Mouse (Mus musculus) embryonic facial prominence, embryonic 11.5 days (tissue): ENCODE results near the gene Gm2022. TPM values are rescaled to one million over a fixed set of nuclear protein-coding genes. Genes with fewer than 3 reads are reported as not detected.
"Not testable (repeated sequence)": the region's sequence is repeated elsewhere in the genome, so short reads cannot be mapped to it uniquely, and the experiment has no call there.

Experiments
- ATAC-seq: fragments of 200-750 bp; cut with Nextera tagmentation; replicated peaks from 2 replicates; pipeline ENCODE4 v1.8.0; 2017; ENCODE audit warnings: low read depth; ENCODE audit not compliant: insufficient number of reproducible peaks, low FRiP score, low TSS enrichment
- DNase-seq: peaks from one replicate; pipeline ENCODE4 v3.0.0-alpha.2; 2015; ENCODE audit warnings: low spot score
- H3K27ac ChIP-seq: fragments of 300-500 bp; sonication (generic); replicated peaks from 2 replicates; pipeline ENCODE4 v1.5.1; 2014; ENCODE audit warnings: mild to moderate bottlenecking, low read depth, low read length, control low read depth
- H3K27me3 ChIP-seq: fragments of 300-500 bp; sonication (generic); 2 replicates; pipeline ENCODE4 v1.6.1; 2014; ENCODE audit warnings: mild to moderate bottlenecking, low read length, moderate library complexity, mixed read lengths; ENCODE audit not compliant: control insufficient read depth, insufficient read depth
- H3K36me3 ChIP-seq: fragments of 300-500 bp; sonication (generic); replicated peaks from 2 replicates; pipeline ENCODE4 v1.6.1; 2014; ENCODE audit warnings: low read depth, mild to moderate bottlenecking, low read length, moderate library complexity, mixed read lengths; ENCODE audit not compliant: control insufficient read depth, insufficient read depth
- H3K4me1 ChIP-seq: fragments of 300-500 bp; sonication (generic); 2 replicates; pipeline ENCODE4 v1.6.1; 2014; ENCODE audit warnings: low read length, mixed read lengths; ENCODE audit not compliant: control insufficient read depth, insufficient read depth
- H3K4me2 ChIP-seq: fragments of 300-500 bp; sonication (generic); 2 replicates; pipeline ENCODE4 v1.6.1; 2014; ENCODE audit warnings: low read depth, mild to moderate bottlenecking, control low read depth, low read length, moderate library complexity
- H3K4me3 ChIP-seq: fragments of 300-500 bp; sonication (generic); 2 replicates; pipeline ENCODE4 v1.5.1; 2014; ENCODE audit warnings: low read depth, low read length, control low read depth
- H3K9ac ChIP-seq: fragments of 300-500 bp; sonication (generic); replicated peaks from 2 replicates; pipeline ENCODE4 v1.6.1; 2014; ENCODE audit warnings: mild to moderate bottlenecking, control low read depth, low read length
- H3K9me3 ChIP-seq: fragments of 300-500 bp; sonication (generic); replicated peaks from 2 replicates; pipeline ENCODE4 v1.6.1; 2016; ENCODE audit warnings: mild to moderate bottlenecking, low read length, inconsistent platforms, mixed read lengths; ENCODE audit not compliant: control insufficient read depth
- WGBS: fragments of 180-500 bp; shearing (Covaris S2); extraction: QIAGEN DNeasy Blood & Tissue Kit; methylation state at CpG from one replicate; pipeline ENCODE4 v1.1.7; 2014; 5-methylcytosine and 5-hydroxymethylcytosine counted together
- polyA plus RNA-seq: library from polyadenylated mRNA; unstranded; fragments of >200 nt; fragmentation: Nextera tagmentation; extraction: Ambion mirVana; gene quantifications from 2 replicates; pipeline ENCODE4 v1.2.1, GENCODE M21; 2014

Gm2022 gene
- polyA plus RNA-seq = not detected in 2 replicates

DNA sequence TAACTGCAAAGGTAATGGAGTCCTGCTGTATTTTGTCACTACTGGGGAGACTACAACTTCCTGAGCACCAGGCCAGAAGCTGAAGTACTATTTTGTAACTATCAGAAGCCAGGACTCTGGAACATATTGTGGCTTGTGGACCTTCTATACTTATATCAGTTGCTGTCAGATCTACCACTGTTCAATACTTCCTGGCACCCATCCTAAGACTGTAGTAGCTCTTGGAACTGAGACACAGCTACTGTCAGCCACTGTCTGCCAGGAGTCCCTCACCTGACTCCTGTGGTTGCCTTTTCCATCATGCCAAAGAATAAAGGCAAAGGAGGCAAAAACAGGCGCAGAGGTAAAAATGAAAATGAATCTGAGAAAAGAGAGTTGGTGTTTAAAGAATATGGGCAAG is at the start of gene Gm2022:
Gene Gm2022 (plus strand): TSS at position 301 of the 400 bp plus-strand sequence.
- ATAC-seq, DNase-seq, H3K9ac ChIP-seq, H3K36me3 ChIP-seq, H3K4me2 ChIP-seq, H3K9me3 ChIP-seq, H3K4me1 ChIP-seq, H3K4me3 ChIP-seq, H3K27me3 ChIP-seq, H3K27ac ChIP-seq: not testable (repeated sequence)
- WGBS = 71% methylated on average over 1 of the region's 1 CpGs

DNA sequence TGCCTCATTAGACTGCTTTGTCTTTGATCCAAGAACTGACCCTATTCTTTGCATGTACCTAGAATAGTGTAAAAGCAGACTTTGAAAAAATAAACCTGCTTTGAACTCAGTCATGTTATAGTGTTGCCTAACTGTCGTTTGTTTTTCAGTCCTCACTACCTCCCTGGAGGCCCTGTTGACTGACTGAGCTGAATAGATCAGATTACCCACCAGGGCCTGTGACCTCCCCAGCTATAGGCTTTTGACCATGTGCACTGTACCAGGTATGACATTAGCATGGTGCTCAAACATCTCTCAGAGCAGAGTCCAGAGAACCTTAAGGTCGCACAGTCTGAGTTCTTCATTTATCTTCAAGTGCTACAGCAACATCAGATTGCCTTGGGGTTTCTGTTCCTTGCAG is 44.5 kb upstream of the Gm2022 start:
- not testable (repeated sequence) for H3K9me3 ChIP-seq, H3K4me1 ChIP-seq, H3K27me3 ChIP-seq, H3K9ac ChIP-seq, ATAC-seq, H3K4me2 ChIP-seq, DNase-seq, H3K4me3 ChIP-seq, H3K36me3 ChIP-seq, H3K27ac ChIP-seq
- no CpG with 5 or more reads among the region's 2 CpGs for WGBS

DNA sequence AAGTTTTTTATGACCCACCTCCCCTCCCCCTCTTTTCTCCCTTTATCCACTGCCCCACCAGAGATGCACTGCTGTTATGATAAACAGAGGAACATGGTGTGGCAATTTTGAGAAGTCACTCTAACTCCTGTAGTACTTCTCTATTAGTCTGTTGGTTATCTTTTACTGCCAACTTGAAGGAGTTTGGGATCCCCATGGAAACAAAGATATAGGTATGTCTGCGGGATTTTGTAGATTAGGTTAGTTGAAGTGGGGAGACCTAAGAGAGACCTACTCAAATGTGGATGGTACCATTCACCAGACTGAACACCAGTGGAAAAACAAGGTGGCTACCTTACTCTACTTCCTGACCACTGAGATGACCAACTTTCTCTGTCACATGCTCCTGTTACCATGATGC is 39.1 kb upstream of the Gm2022 start:
- H3K9me3 ChIP-seq, H3K27ac ChIP-seq, DNase-seq, H3K4me2 ChIP-seq, H3K4me1 ChIP-seq, ATAC-seq, H3K9ac ChIP-seq, H3K27me3 ChIP-seq, H3K4me3 ChIP-seq, H3K36me3 ChIP-seq: not testable (repeated sequence)
- WGBS = 76% methylated on average over 1 of the region's 1 CpGs

DNA sequence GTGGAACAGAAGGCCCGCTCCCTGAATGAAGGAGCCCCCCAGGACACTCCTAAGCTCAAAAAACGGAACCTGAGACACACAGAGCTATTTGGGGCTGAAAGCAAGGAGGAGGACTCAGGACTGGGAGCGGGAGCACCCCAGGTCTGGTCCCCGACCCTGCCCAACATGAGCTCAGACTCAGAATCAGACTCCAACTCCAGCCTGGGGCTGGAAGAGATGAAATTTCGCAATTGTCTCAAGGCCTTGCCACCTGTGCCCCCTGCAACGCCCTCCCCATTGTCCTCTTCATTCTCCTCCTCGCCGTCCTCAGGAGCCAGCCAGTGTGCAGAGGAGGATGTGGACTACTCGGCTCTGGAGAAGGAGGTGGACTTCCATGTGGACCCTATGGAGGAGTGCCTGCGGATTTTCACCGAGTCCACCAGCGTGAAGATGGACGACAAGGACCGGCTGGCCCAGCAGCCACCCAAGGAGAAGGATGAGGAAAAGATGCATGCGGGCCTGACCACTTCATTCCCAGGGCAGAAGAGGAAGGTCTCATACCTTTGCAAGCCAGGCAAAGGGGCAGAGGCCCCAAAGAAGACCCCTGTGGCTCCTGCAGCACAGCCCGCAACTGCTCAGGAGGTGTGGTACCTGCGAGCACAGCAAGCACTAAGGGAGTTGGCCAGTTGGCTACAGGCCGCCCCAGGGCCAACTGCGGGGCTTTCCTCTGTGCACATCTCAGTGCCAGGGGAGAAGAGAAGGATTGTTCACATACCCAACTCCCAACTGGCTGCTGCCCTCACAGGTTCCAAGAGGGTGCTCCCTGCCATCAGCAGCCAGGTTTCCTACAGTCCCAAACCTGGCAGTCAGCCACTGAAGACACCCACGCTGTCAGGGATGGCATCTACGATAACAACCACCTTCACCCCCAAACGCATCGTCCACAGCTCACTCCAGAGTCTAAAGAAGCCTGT is 33.2 kb upstream of the Gm2022 start:
- not testable (repeated sequence) for DNase-seq

DNA sequence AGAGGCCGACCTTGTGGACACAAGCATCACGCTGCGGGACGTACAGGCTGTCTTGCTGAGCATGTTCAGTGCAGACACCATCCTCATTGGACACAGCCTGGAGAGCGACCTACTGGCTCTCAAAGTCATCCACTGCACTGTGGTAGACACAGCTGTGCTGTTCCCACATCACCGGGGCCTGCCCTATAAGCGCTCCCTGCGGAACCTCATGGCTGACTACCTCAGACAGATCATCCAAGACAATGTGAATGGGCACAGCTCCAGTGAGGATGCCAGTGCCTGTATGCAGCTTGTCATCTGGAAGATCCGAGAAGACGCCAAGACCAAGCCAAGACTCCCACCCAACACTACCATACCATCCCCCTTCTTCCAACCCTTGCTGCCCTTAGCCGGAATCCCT is 31.5 kb upstream of the Gm2022 start:
- ATAC-seq = not testable (repeated sequence)
- WGBS = 94% methylated on average over 9 of the region's 11 CpGs

More for the DNA sequence above, 33.2 kb upstream of the Gm2022 start:
- H3K4me3 ChIP-seq, H3K9me3 ChIP-seq, H3K9ac ChIP-seq, H3K4me1 ChIP-seq, H3K27me3 ChIP-seq, ATAC-seq, H3K4me2 ChIP-seq, H3K27ac ChIP-seq, H3K36me3 ChIP-seq: not testable (repeated sequence)
- 84% methylated on average over 23 of the region's 23 CpGs for WGBS

DNA sequence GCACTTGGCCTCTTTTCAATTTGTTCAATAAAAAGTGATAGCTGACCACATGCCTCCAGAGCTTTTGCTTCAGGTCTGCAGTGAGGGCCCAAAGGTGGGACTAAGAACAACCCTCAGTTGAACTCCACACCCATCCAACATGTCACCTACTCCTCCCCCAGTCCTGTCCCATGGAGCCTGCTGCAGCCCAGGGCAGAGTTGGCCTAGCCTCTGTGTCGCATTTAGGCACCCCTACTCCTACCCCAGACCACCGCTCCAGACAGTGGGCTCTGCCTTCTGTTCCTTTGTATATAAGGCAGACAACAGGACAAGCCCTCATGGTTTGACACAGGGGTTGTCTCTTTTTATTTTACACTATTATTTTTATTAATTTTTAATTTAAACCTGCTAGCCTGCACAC is 31.1 kb upstream of the Gm2022 start:
- not testable (repeated sequence) for ATAC-seq, H3K4me3 ChIP-seq, H3K27ac ChIP-seq, H3K4me1 ChIP-seq, H3K9me3 ChIP-seq, DNase-seq, H3K36me3 ChIP-seq, H3K9ac ChIP-seq, H3K27me3 ChIP-seq, H3K4me2 ChIP-seq
- WGBS = 78% methylated on average over 2 of the region's 2 CpGs

More for the DNA sequence above, 31.5 kb upstream of the Gm2022 start:
- H3K36me3 ChIP-seq, H3K4me3 ChIP-seq, H3K4me2 ChIP-seq, H3K27ac ChIP-seq, H3K9ac ChIP-seq, H3K9me3 ChIP-seq, H3K27me3 ChIP-seq, H3K4me1 ChIP-seq, DNase-seq: not testable (repeated sequence)

DNA sequence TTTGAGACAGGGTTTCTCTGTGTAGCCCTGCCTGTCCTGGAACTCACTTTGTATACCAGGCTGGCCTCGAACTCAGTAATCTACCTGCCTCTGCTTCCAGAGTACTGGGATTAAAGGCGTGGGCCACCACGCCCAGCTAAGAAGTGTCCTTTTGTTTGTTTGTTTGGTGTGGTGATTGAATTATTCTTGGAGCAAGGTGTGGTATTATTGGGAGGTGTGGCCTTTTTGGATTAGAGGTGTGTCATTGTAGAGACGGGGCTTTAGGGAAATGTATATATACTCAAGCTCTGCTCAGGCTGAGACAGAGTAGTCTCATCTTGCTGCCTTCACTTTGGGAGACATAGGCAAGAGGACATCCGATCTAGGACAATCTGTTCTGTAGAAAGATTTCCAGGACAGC is 21.4 kb upstream of the Gm2022 start, which contains the start of gene Gm2016:
Gene Gm2016 (plus strand): TSS at position 301 of the 400 bp plus-strand sequence.
- H3K4me3 ChIP-seq, H3K4me2 ChIP-seq: not testable (repeated sequence)
- WGBS = 75% methylated on average over 5 of the region's 5 CpGs

DNA sequence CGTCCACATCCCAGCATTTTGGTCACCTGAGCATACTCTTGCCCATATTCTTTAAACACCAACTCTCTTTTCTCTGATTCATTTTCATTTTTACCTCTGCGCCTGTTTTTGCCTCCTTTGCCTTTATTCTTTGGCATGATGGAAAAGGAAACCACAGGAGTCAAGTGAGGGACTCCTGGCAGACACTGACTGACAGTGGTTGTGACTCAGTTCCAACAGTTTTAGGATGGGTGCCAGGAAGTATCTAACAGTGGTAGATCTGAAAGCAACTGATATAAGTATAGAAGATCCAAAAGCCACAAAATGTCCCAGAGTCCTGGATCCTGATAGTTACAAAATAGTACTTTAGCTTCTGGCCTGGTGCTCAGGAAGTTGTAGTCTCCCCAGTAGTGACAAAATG is 24.6 kb downstream of the Gm2022 start, which contains the start of gene Gm2035:
Gene Gm2035 (minus strand): TSS at position 137 of the 400 bp plus-strand sequence.
- not testable (repeated sequence) for DNase-seq, H3K27me3 ChIP-seq, H3K9me3 ChIP-seq, H3K4me3 ChIP-seq, H3K4me1 ChIP-seq, ATAC-seq, H3K27ac ChIP-seq, H3K36me3 ChIP-seq, H3K9ac ChIP-seq, H3K4me2 ChIP-seq
- WGBS = 84% methylated on average over 2 of the region's 2 CpGs

More for the DNA sequence above, 21.4 kb upstream of the Gm2022 start, which contains the start of gene Gm2016:
- DNase-seq, H3K27ac ChIP-seq, H3K27me3 ChIP-seq, ATAC-seq, H3K9ac ChIP-seq, H3K36me3 ChIP-seq, H3K4me1 ChIP-seq, H3K9me3 ChIP-seq: not testable (repeated sequence)
